Mouse (Mus musculus) CH12.LX (cell line): ENCODE measurements around the gene Plk3. TPM values are rescaled to one million over a fixed set of nuclear protein-coding genes. Genes with fewer than 3 reads are reported as not detected.

Experiments used
- DNase-seq: peaks from one replicate; pipeline ENCODE4 v3.0.0-alpha.2; 2013; ENCODE audit errors: extremely low read depth
- H3K27ac ChIP-seq: 2 replicates; pipeline ENCODE4 v1.5.1; 2012; ENCODE audit warnings: low read depth, mild to moderate bottlenecking, control low read depth, moderate library complexity; ENCODE audit not compliant: insufficient read depth
- H3K27me3 ChIP-seq: replicated peaks from 2 replicates; pipeline ENCODE3; 2012; ENCODE audit warnings: inconsistent platforms
- H3K36me3 ChIP-seq, 2 experiments: replicated peaks in 1 of 2; 2 replicates each; pipeline versions ENCODE3 to v1.6.1; 2012; ENCODE audit warnings: inconsistent platforms in 1 of 2, low read length in 1 of 2, mild to moderate bottlenecking in 1 of 2, mixed read lengths in 1 of 2, moderate library complexity in 1 of 2; ENCODE audit not compliant: control insufficient read depth in 1 of 2, insufficient read depth in 1 of 2
- H3K4me1 ChIP-seq, 2 experiments: 2 replicates each; pipeline ENCODE4 v1.6.1; 2012; ENCODE audit warnings: inconsistent platforms in 1 of 2, moderate library complexity in 1 of 2; ENCODE audit not compliant: insufficient read depth in 2 of 2, control insufficient read depth in 1 of 2
- H3K4me2 ChIP-seq: 2 replicates; pipeline ENCODE4 v1.6.1; 2012; ENCODE audit warnings: low read depth, mild to moderate bottlenecking, control low read depth; ENCODE audit not compliant: poor library complexity, insufficient read depth, severe bottlenecking
- H3K4me3 ChIP-seq, 3 experiments: fragments of 150-350 bp in 1 of 3; sonication (generic) in 1 of 3; replicated peaks in 1 of 3; 2 replicates each; pipeline versions ENCODE3 to v1.5.1; 2011 to 2012; ENCODE audit warnings: low read depth in 2 of 3, low read length in 2 of 3, mild to moderate bottlenecking in 2 of 3, moderate library complexity in 2 of 3, control low read depth in 1 of 3, improper control_type of control experiment in 1 of 3, inconsistent platforms in 1 of 3, mixed read lengths in 1 of 3; ENCODE audit not compliant: poor library complexity in 1 of 3
- H3K79me2 ChIP-seq: replicated peaks from 2 replicates; pipeline ENCODE4 v1.6.1; 2012; ENCODE audit warnings: mild to moderate bottlenecking, moderate library complexity; ENCODE audit not compliant: control insufficient read depth, poor library complexity, insufficient read depth, severe bottlenecking; ENCODE audit errors: extremely low read depth
- H3K9ac ChIP-seq: 2 replicates; pipeline ENCODE4 v1.6.1; 2012; ENCODE audit warnings: low read depth, mild to moderate bottlenecking, control low read depth, moderate library complexity; ENCODE audit not compliant: insufficient read depth
- H3K9me3 ChIP-seq: replicated peaks from 2 replicates; pipeline ENCODE3; 2012; ENCODE audit warnings: low read length, inconsistent platforms, mixed read lengths
- BHLHE40 ChIP-seq: IDR thresholded peaks from 2 replicates; pipeline ENCODE4 v1.6.1; 2011; ENCODE audit warnings: mild to moderate bottlenecking, low read depth, low read length, improper control_type of control experiment
- CTCF ChIP-seq, 2 experiments: IDR thresholded peaks in 1 of 2; conservative IDR thresholded peaks in 1 of 2; 2 replicates each; pipeline ENCODE4 v1.5.1; 2011 to 2012; ENCODE audit warnings: low read depth in 2 of 2, low read length in 2 of 2, improper control_type of control experiment in 1 of 2, inconsistent platforms in 1 of 2, mild to moderate bottlenecking in 1 of 2, moderate library complexity in 1 of 2
- ELF1 ChIP-seq: IDR thresholded peaks from 2 replicates; pipeline ENCODE4 v1.6.1; 2014; ENCODE audit warnings: low read depth, mild to moderate bottlenecking, inconsistent platforms, low read length, improper control_type of control experiment
- EP300 ChIP-seq: IDR thresholded peaks from 2 replicates; pipeline ENCODE4 v1.6.1; 2011; ENCODE audit warnings: low read length, improper control_type of control experiment
- GABPA ChIP-seq: IDR thresholded peaks from 2 replicates; pipeline ENCODE4 v1.6.1; 2012; ENCODE audit warnings: low read depth, low read length, improper control_type of control experiment, inconsistent platforms; ENCODE audit not compliant: insufficient replicate concordance
- HCFC1 ChIP-seq: IDR thresholded peaks from 2 replicates; pipeline ENCODE4 v1.6.1; 2012; ENCODE audit warnings: low read depth, mild to moderate bottlenecking, inconsistent platforms, low read length, improper control_type of control experiment
- MAFK ChIP-seq: IDR thresholded peaks from 2 replicates; pipeline ENCODE4 v1.6.1; 2011; ENCODE audit warnings: low read length, improper control_type of control experiment; ENCODE audit not compliant: insufficient replicate concordance
- MAX ChIP-seq: IDR thresholded peaks from 2 replicates; pipeline ENCODE4 v1.6.1; 2011; ENCODE audit warnings: low read length, improper control_type of control experiment
- MXI1 ChIP-seq: IDR thresholded peaks from 2 replicates; pipeline ENCODE4 v1.6.1; 2011; ENCODE audit warnings: mild to moderate bottlenecking, low read depth, low read length, improper control_type of control experiment
- MYC ChIP-seq: IDR thresholded peaks from 2 replicates; pipeline ENCODE4 v1.6.1; 2011; ENCODE audit warnings: low read depth, mild to moderate bottlenecking, improper control_type of control experiment, low read length
- NELFE ChIP-seq: IDR thresholded peaks from 2 replicates; pipeline ENCODE4 v1.6.1; 2011; ENCODE audit warnings: low read depth, low read length, improper control_type of control experiment
- NRF1 ChIP-seq: IDR thresholded peaks from 2 replicates; pipeline ENCODE4 v1.6.1; 2014; ENCODE audit warnings: low read depth, mild to moderate bottlenecking, inconsistent platforms, low read length, improper control_type of control experiment, moderate library complexity
- POLR2A ChIP-seq: IDR thresholded peaks from 2 replicates; pipeline ENCODE4 v1.6.1; 2011; ENCODE audit warnings: low read depth, mild to moderate bottlenecking, improper control_type of control experiment, low read length
- RAD21 ChIP-seq: IDR thresholded peaks from 2 replicates; pipeline ENCODE4 v1.6.1; 2011; ENCODE audit warnings: low read depth, mild to moderate bottlenecking, low read length, improper control_type of control experiment, moderate library complexity
- RCOR1 ChIP-seq: conservative IDR thresholded peaks from 2 replicates; pipeline ENCODE4 v1.6.1; 2012; ENCODE audit warnings: low read depth, mild to moderate bottlenecking, inconsistent platforms, low read length, improper control_type of control experiment
- SMC3 ChIP-seq: IDR thresholded peaks from 2 replicates; pipeline ENCODE4 v1.6.1; 2011; ENCODE audit warnings: low read depth, low read length, improper control_type of control experiment
- TBP ChIP-seq: conservative IDR thresholded peaks from 2 replicates; pipeline ENCODE4 v1.6.1; 2011; ENCODE audit warnings: low read depth, low read length, improper control_type of control experiment
- TCF12 ChIP-seq: IDR thresholded peaks from 2 replicates; pipeline ENCODE4 v1.6.1; 2014; ENCODE audit warnings: low read depth, mild to moderate bottlenecking, inconsistent platforms, low read length, improper control_type of control experiment
- USF2 ChIP-seq: conservative IDR thresholded peaks from 2 replicates; pipeline ENCODE4 v1.6.1; 2011; ENCODE audit warnings: low read depth, low read length, improper control_type of control experiment
- ZMIZ1 ChIP-seq: IDR thresholded peaks from 2 replicates; pipeline ENCODE4 v1.6.1; 2012; ENCODE audit warnings: low read depth, mild to moderate bottlenecking, inconsistent platforms, low read length, improper control_type of control experiment
- dilution Hi-C: fragments of 300-500 bp; cut with MboI; formaldehyde crosslinking; loops from 2 replicates; pipeline ENCODE4 v1.14.3; 2020; ENCODE audit warnings: low sequenced_read_pairs; ENCODE audit not compliant: extremely low pct_unique_long_range_greater_than_20kb, extremely low pct_ligation_motif_present
- in situ Hi-C: fragments of 300-500 bp; cut with MboI; formaldehyde crosslinking; loops from 3 replicates; pipeline ENCODE4 v1.14.3; 2019; ENCODE audit warnings: low sequenced_read_pairs, low pct_ligation_motif_present, low pct_unique_long_range_greater_than_20kb, mixed read lengths
- polyA plus RNA-seq: library from polyadenylated mRNA; unstranded; fragments of >175 nt; gene quantifications from 2 replicates; pipeline ENCODE4 v1.2.1, GENCODE M21; 2012; ENCODE audit warnings: low read depth; ENCODE audit not compliant: insufficient read length
- total RNA-seq, 2 experiments: library from RNA; depleted of rRNA; stranded (reverse); fragments of 300-350 nt in 1 of 2; fragments of >200 nt in 1 of 2; gene quantifications; 2 replicates each; pipeline ENCODE4 v1.2.3; 2012 to 2014

The Plk3 gene
- total and polyA plus RNA-seq, 3 experiments: 8.8 to 18.5 (median 12.0) TPM

- no peak for DNase-seq
- Histone ChIP-seq H3K4me2 (no peak overlapping the region), H3K4me1 (peaks cover 0 to 7% of the 10 kb centered on the region in 2 experiments; a peak in 2 of 4 replicates), H3K27me3 (no peaks in the 10 kb centered on the region), H3K36me3 (no peaks in the 10 kb centered on the region), H3K27ac (no peak overlapping the region), H3K4me3 (no peak overlapping the region), H3K9ac (no peak overlapping the region), H3K9me3 (no peaks in the 10 kb centered on the region), H3K79me2 (no peaks in the 10 kb centered on the region)
- dilution Hi-C loops: no loop called here
- TF ChIP-seq BHLHE40 (no peak), NELFE (no peak), ELF1 (no peak), TCF12 (no peak), ZMIZ1 (no peak), EP300 (no peak), USF2 (no peak), POLR2A (no peak), RCOR1 (no peak), RAD21 (no peak), CTCF (conservative IDR thresholded peaks at IDR 0.05 in 1 of 2, IDR thresholded peaks at IDR 0.05 in 1 of 2; ENCODE audit: low read depth in 2 of 2, low read length in 2 of 2) (no peak), SMC3 (no peak)
- TF ChIP-seq, all 38 proteins: peak for 0
- in situ Hi-C loops: no loop called here
Measured at GRCm38 (mm10) chr4:117098764-117099036, 35.1 kb downstream of the Plk3 start.

GRCm38 (mm10) chr4:117097969-117098763 lies 35.6 kb downstream of the Plk3 start:
- TF ChIP-seq RCOR1 (no peak), CTCF (conservative IDR thresholded peaks at IDR 0.05 in 1 of 2, IDR thresholded peaks at IDR 0.05 in 1 of 2; ENCODE audit: low read depth in 2 of 2, low read length in 2 of 2) (no peak), TBP (no peak), NRF1 (no peak), MAX (no peak), HCFC1 (no peak), GABPA (no peak), POLR2A (no peak), MAFK (no peak), MYC (no peak), MXI1 (no peak), EP300 (no peak)

More at GRCm38 (mm10) chr4:117097969-117098763, 35.6 kb downstream of the Plk3 start:
- H3K79me2 ChIP-seq: no peaks in the 10 kb centered on the region
- H3K9me3 ChIP-seq: no peaks in the 10 kb centered on the region
- dilution Hi-C loops (no loop called here), in situ Hi-C loops (no loop called here)
- H3K27ac ChIP-seq: no peak overlapping the region
- H3K4me2 ChIP-seq: no peak overlapping the region
- peaks cover 0 to 7% of the 10 kb centered on the region in 2 experiments; a peak in 2 of 4 replicates for H3K4me1 ChIP-seq
- DNase-seq: no peak
- no peak overlapping the region for H3K4me3 ChIP-seq
- no peaks in the 10 kb centered on the region for H3K27me3 ChIP-seq
- H3K9ac ChIP-seq: no peak overlapping the region
- H3K36me3 ChIP-seq: no peaks in the 10 kb centered on the region
